Mouse (Mus musculus) embryonic fibroblast, embryonic 13.5 days (primary cell): ENCODE results near the gene Sh3bp1.

Experiments
- CTCF ChIP-seq: IDR thresholded peaks from 2 replicates; pipeline ENCODE4 v1.5.1; 2011; ENCODE audit warnings: mild to moderate bottlenecking, control low read depth, low read length, moderate library complexity, borderline replicate concordance; ENCODE audit not compliant: insufficient read depth
- POLR2A ChIP-seq: IDR thresholded peaks from 2 replicates; pipeline ENCODE4 v1.6.1; 2011; ENCODE audit warnings: low read depth, mild to moderate bottlenecking, control low read depth, low read length, moderate library complexity

DNA sequence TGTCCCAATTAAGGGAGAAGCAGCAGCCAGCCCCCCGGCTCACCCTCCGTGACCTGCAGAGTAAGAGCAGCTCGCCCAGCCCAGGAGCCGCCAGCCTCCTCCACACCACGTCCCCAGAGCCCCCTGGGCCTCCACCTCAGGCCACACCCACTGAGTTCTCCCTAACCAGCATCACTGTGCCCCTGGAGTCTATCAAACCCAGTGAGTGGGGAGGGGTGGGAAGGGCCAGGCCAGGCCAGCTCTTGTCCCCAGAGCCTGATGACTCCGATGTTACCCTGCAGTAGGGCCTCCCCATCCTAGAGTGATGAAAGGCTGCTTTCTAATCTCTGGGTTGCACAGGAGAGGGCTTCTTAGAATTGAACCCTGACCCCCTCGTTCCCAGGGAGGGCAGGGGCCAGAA, 7.1 kb upstream of the Sh3bp1 start:
- TF ChIP-seq POLR2A (no peak), CTCF (no peak)
